Mouse (Mus musculus): ENCODE results near the gene Brd4.

GRCm38 (mm10) chr17:32165803-32166595, 118.5 kb downstream of the Brd4 start:
- TF ChIP-seq CTCF (IDR thresholded peaks at IDR 0.05; ENCODE audit: low read depth) (no peak), EP300 (IDR thresholded peaks at IDR 0.05; ENCODE audit: low read depth) (no peak)
